Comparison of ENCODE assay signal across 22 mouse cellular contexts in the genomic region with DNA sequence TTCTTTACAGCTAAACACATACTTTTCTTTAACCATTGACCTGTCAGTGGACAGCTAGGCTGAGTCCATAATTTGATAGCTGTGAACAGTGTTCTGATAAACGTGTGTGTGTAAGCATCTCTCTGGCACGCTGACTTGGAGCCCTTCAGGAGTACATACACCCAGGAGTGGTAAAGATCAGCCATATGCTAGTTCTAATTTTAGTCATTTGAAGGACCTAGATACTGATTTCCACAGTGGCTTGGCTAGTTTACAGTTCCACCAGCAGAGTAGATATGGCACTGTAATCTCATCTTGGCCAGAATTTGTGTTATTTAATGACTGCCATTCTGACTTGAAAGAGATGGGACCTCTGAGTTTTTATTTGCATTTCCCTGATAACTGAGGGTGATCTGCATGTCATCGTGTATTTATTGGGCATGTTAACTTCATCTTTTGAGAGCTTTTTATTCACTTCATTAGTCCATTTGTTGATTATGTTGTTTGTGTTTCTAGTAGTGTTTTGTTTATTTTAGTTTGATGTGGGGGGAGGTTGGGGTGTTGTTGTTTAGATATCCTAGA.
DNase-seq lines count a peak whose midpoint lies in the region; ATAC-seq lines count a peak whose summit lies in the region.
"Had no signal": no experiment of that assay in that cellular context is flagged by ENCODE, and none has a peak within 500 bp of the region (broad histone marks: within the 10 kb centered on the region; RNA-seq: fewer than 3 reads in every experiment).

No protein-coding gene starts in this region.

- no peak for DNase-seq in cerebellum, postnatal 4 days (ENCODE audit: low spot score in 2 of 2)
- DNase-seq in brain, adult 2 months (ENCODE audit: low read depth, low spot score), result peak; percentile 96
- peak; percentile 68 for DNase-seq in cerebellum, adult 8-10 months
- DNase-seq in cerebellum, postnatal 25 days, result peak; percentile 61 to 77
- no peak for DNase-seq in left cerebral cortex, adult 11 months (ENCODE audit: low spot score)
- DNase-seq in gastrocnemius, adult 18-20 months (ENCODE audit: low spot score), result no peak
- DNase-seq: adrenal gland, postnatal 14 days; gastrocnemius, postnatal 14 days; heart, postnatal 14 days; kidney, adult 8-10 months; kidney, postnatal 4 days; layer of hippocampus, adult 9-11 months; liver; lung, postnatal 14 days; midbrain, embryonic 14.5 days; spleen, adult 18-20 months; thymus, postnatal 14 days had no signal

- ATAC-seq in cerebellum, adult (ENCODE audit: insufficient number of reproducible peaks, low FRiP score, low TSS enrichment), result peak; percentile 92
- ATAC-seq: forebrain, embryonic 13.5 days; hindbrain, embryonic 16.5 days; intestine, embryonic 15.5 days; Patski had no signal

Comparison
In these comparisons a context has a peak if more than half of its experiments do, and no peak if none do; other contexts are left out.
1. DNase-seq: peak in brain, adult 2 months (single experiment), cerebellum, adult 8-10 months (single experiment) and cerebellum, postnatal 25 days (2 of 2); none in cerebellum, postnatal 4 days (0 of 2), left cerebral cortex, adult 11 months (single experiment) and gastrocnemius, adult 18-20 months (single experiment).